Mouse (Mus musculus): Measurements from ENCODE around the gene Rhox6. TPM values are rescaled to one million over a fixed set of nuclear protein-coding genes. Genes with fewer than 3 reads are reported as not detected.
A peak's percentile ranks its signal among the peaks of the same experiment; 100 is the strongest.
"Not testable (repeated sequence)": the region's sequence is repeated elsewhere in the genome, so short reads cannot be mapped to it uniquely, and the experiment has no call there.

Gene Rhox6
- total RNA-seq (2021), result not detected

DNA sequence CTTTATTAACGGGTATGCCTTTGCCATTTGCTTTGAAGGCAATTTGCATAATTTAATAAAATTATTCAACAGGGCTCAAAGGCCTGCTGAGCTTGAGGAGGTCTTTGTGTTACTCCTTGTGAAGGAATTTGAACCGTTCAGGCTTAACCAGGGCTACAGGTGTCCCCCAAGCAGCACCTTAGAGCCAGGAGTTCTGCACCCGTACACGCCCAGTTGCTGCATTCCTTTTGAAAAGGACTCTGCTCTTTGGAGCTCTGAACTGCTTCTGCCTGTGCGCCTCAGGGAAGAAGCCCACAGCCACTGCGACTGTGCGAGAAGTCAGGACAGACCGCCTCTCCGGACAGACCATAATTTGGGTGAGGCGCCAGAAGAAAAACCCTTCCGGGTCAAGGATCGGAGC lies at the start of gene Rhox6:
Rhox6 (plus strand) TSS at position 301 of the 400 bp plus-strand sequence.
- DNase-seq (ENCODE audit: low spot score in 2 of 2); intact Hi-C loops (cut with DNase I): not testable (repeated sequence)

DNA sequence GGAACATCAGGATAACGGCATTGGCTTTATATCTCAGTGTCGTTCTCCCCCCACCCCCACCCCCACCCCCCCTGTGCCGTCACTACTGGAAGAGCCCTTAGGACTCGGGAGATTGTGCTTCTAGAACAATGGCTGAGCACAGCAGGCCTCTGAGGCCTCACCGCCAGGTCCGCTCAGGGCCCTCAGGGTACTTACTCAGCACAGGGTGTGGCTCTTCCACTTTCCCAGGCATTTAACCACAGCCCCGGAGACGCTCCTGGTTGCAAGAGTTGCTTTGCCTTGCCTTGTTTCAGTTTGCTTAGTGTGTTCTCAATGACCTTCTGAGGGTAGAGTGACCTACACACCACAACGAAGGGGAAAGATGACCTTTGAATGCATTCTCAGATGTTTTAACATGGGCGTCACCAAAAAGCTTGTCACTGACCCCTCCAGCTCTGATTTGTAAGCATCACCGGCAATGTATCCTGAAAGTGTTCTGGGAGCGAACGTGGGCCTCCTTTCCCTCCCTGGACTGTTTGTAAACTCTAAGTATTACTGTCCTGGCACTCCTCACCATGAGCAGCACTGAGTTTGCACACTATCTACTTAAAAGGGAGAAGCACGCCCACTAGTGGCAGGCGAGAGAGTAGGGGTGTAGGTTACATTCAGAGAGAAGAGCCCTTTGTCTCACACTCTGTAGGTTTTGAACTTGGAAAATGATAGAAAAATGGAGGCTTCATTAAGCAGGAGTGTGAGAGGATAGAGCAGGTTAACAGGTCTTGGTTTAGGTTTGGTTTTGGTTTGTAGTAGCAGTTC lies 19.2 kb upstream of the Rhox6 start:
- no peak for DNase-seq (ENCODE audit: low spot score in 2 of 2)
- intact Hi-C loops (cut with DNase I), result no loop called here

GRCm38 (mm10) chrX:37809396-37809795 lies 17.3 kb upstream of the Rhox6 start:
- no peak for DNase-seq (ENCODE audit: low spot score in 2 of 2)
- intact Hi-C loops (cut with DNase I), result no loop called here

- intact Hi-C loops (cut with DNase I), result no loop called here
- peak in 1 of 2 experiments; percentile 3 for DNase-seq (ENCODE audit: low spot score in 2 of 2)
These were observed 15.5 kb upstream of the Rhox6 start for GRCm38 (mm10) chrX:37811179-37811578.

DNA sequence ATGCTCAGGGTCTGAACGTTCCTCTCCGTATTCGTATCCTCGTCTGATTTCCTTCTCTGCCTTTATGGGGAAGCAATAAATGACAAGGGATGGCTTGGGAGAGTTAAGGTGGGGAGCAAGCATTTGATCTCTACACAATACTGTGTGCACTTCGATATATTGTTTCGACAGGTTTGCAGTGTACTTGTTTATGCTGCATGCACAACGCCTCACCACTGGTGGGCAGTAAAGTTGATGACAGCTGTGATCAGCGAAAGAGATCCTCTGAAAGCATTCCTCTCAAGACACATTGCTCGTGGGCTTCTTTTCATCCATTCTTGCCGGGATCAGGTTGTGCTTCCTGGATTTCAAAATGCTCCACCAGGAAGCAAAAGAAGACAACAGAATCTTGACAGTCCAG lies 11.0 kb upstream of the Rhox6 start:
- peak in 1 of 2 experiments; percentile 1 for DNase-seq (ENCODE audit: low spot score in 2 of 2)
- intact Hi-C loops (cut with DNase I), result no loop called here

DNA sequence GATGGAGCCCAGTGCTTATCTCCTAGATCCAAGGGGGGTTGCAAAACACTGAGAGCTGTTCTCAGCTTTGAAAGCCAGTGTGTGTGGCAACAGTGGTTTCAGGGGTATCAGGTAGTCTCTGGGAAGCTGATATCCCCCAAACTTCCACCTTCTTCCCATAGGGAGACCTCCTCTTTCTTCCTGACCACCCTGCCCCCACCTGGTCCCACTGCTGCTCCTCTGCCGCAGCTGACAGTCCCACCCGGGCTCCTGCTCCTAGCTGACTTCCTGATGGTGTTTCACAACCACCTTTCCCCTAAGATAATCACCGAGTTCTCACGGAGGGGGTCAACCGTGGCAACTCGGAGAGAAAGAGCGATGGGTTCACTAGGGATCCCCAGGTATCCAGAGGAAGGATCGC lies 4.7 kb downstream of the Rhox6 start, which contains the start of gene Rhox7a:
Rhox7a (plus strand) TSS at position 301 of the 400 bp plus-strand sequence.
- DNase-seq (ENCODE audit: low spot score in 2 of 2); intact Hi-C loops (cut with DNase I): not testable (repeated sequence)

DNA sequence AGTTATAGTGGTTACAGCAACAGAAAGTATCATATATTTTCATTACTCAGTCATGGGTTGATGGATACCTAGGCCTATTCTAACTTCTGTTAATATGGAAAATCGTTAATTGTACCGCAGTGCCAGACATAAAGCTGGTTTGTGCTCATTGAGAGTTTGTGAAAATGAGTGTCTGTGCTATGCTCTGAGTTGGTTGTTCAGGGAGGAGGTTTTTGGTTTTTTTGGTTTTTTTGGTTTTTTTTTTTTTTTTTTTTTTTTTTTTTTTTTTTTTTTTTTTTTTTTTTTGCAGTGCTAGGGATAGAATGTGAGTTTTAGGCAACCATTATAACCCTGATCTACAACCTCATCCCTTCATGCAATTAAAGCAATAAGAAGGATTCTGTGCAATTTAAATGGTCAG lies 44.9 kb downstream of the Rhox6 start:
- no peak for DNase-seq (ENCODE audit: low spot score in 2 of 2)

GRCm38 (mm10) chrX:37878844-37879243 lies 52.1 kb downstream of the Rhox6 start, which contains the start of gene Rhox8:
Rhox8 (minus strand) TSS chrX:37878944.
- no peak for DNase-seq (ENCODE audit: low spot score in 2 of 2)

More for the DNA sequence above, 44.9 kb downstream of the Rhox6 start:
- intact Hi-C loops (cut with DNase I), result no loop called here

More at GRCm38 (mm10) chrX:37878844-37879243, 52.1 kb downstream of the Rhox6 start, which contains the start of gene Rhox8:
- intact Hi-C loops (cut with DNase I), result no loop called here

Other genes with a start within 250 kb of the Rhox6 start
- gene Rhox3f, start 245.9 kb upstream of the Rhox6 start, total RNA-seq (2021), result not detected
- gene Rhox4f, start 219.2 kb upstream of the Rhox6 start, total RNA-seq (2021), result not detected
- gene Rhox3g, start 198.3 kb upstream of the Rhox6 start, total RNA-seq (2021), result not detected
- gene Rhox2g, start 183.4 kb upstream of the Rhox6 start, total RNA-seq (2021), result not detected
- gene Rhox4g, start 175.6 kb upstream of the Rhox6 start, total RNA-seq (2021), result not detected
- gene Rhox3h, start 158.1 kb upstream of the Rhox6 start, total RNA-seq (2021), result not detected
- gene Rhox2h, start 153.6 kb upstream of the Rhox6 start, total RNA-seq (2021), result not detected
- not detected for gene Rhox5, start 22.1 kb upstream of the Rhox6 start, total RNA-seq (2021)
- gene Rhox7a, start 4.8 kb downstream of the Rhox6 start, total RNA-seq (2021), result not detected
- gene Rhox8, start 52.0 kb downstream of the Rhox6 start, total RNA-seq (2021), result not detected
- gene Rhox7b, start 70.3 kb downstream of the Rhox6 start, total RNA-seq (2021), result not detected
- not detected for gene Rhox9, start 74.9 kb downstream of the Rhox6 start, total RNA-seq (2021)
- gene Btg1-ps1, start 191.9 kb downstream of the Rhox6 start, total RNA-seq (2021), result not detected
- gene Btg1-ps2, start 216.2 kb downstream of the Rhox6 start, total RNA-seq (2021), result not detected
- not detected for gene Rhox10, start 239.6 kb downstream of the Rhox6 start, total RNA-seq (2021)

Data from left cerebral cortex, postnatal 25 days (tissue).